In genomic region chr16:9768981-9769380, GRCm38 (mm10) we compare ENCODE assay signal across 25 mouse cellular contexts.
DNase-seq lines count a peak whose midpoint lies in the region; ATAC-seq and TF ChIP-seq lines count a peak whose summit lies in the region.
"Had no signal": no experiment of that assay in that cellular context is flagged by ENCODE, and none has a peak within 500 bp of the region (broad histone marks: within the 10 kb centered on the region; RNA-seq: fewer than 3 reads in every experiment).

No protein-coding gene starts in this region.

- peak overlapping the region; percentile 64 for H3K27ac ChIP-seq in left cerebral cortex, adult 2 months
- H3K27ac ChIP-seq: embryonic facial prominence, embryonic 10.5 days; embryonic facial prominence, embryonic 13.5 days; forebrain, embryonic 10.5 days; heart, adult 2 months; heart, embryonic 10.5 days; heart, embryonic 13.5 days; hindbrain, embryonic 14.5 days; hindbrain, postnatal 0 days had no signal

- no peak for ATAC-seq in erythroblast, adult 5-6 weeks (replicated peaks; ENCODE audit: low FRiP score, poor library complexity, severe bottlenecking)
- ATAC-seq: activated CD4-positive, CD25-positive, alpha-beta regulatory T cell, adult 4 months; inflammation-experienced regulatory T-cells, adult 6 months; intestine, embryonic 16.5 days had no signal

- peak; percentile 23 for DNase-seq in cerebellum, adult 11 months
- DNase-seq in cerebellum, adult 8-10 months: no peak
- DNase-seq in cerebellum, adult 9-11 months: peak; percentile 33
- no peak for DNase-seq in cerebellum, adult 11-12 months
- no peak for DNase-seq in left cerebral cortex, adult 2 months (ENCODE audit: extremely low spot score in 1 of 2, low spot score in 2 of 2)
- DNase-seq in left cerebral cortex, adult 11 months (ENCODE audit: low spot score): no peak
- DNase-seq: adrenal gland, adult 8-10 months; adrenal gland, postnatal 25 days; embryo, embryonic 11 days; gastrocnemius, postnatal 10 days; gastrocnemius, postnatal 36 days; heart, adult 2 months; heart, postnatal 14 days had no signal

- intact Hi-C loops in left cerebral cortex, adult 2 months (cut with DNase I): no loop called here

- no peak for TF ChIP-seq CTCF in left cerebral cortex, adult 2 months (IDR thresholded peaks at IDR 0.05)

- H3K4me3 ChIP-seq in left cerebral cortex, adult 2 months: no peak overlapping the region
- H3K4me3 ChIP-seq: embryonic facial prominence, embryonic 10.5 days; embryonic facial prominence, embryonic 13.5 days; forebrain, embryonic 10.5 days; forebrain, embryonic 13.5 days; heart, adult 2 months; heart, embryonic 10.5 days; heart, embryonic 13.5 days had no signal

Comparison
In these comparisons a context has a peak if more than half of its experiments do, and no peak if none do; other contexts are left out.
1. DNase-seq: peak in cerebellum, adult 11 months (single experiment) and cerebellum, adult 9-11 months (single experiment); none in cerebellum, adult 8-10 months (single experiment), cerebellum, adult 11-12 months (single experiment), left cerebral cortex, adult 2 months (0 of 2) and left cerebral cortex, adult 11 months (single experiment).